Mouse (Mus musculus) brain, embryonic 14.5 days (tissue): ENCODE measurements around the gene Sik3. TPM values are rescaled to one million over a fixed set of nuclear protein-coding genes. Genes with fewer than 3 reads are reported as not detected.

Experiments used
- DNase-seq: peaks from one replicate; pipeline ENCODE4 v3.0.0-alpha.2; 2011; ENCODE audit warnings: low read depth
- CTCF ChIP-seq: fragments of 200-500 bp; IDR thresholded peaks from 2 replicates; pipeline ENCODE4 v1.5.1; 2012; ENCODE audit warnings: inconsistent platforms, mild to moderate bottlenecking, moderate library complexity, borderline replicate concordance; ENCODE audit not compliant: insufficient read depth, insufficient read length; ENCODE audit errors: extremely low read depth
- POLR2A ChIP-seq: fragments of 200-500 bp; IDR thresholded peaks from 2 replicates; pipeline ENCODE4 v1.6.1; 2012; ENCODE audit warnings: mild to moderate bottlenecking, inconsistent platforms, borderline replicate concordance; ENCODE audit not compliant: poor library complexity, insufficient read depth, insufficient read length, severe bottlenecking; ENCODE audit errors: extremely low read depth
- polyA plus RNA-seq: library from polyadenylated mRNA; depleted of rRNA; stranded (reverse); fragments of >200 nt; gene quantifications from 2 replicates; pipeline ENCODE4 v1.2.3, GENCODE M21; 2012; rRNA removed

The Sik3 gene
- 12.1 and 24.5 TPM in 2 replicates for polyA plus RNA-seq

DNA sequence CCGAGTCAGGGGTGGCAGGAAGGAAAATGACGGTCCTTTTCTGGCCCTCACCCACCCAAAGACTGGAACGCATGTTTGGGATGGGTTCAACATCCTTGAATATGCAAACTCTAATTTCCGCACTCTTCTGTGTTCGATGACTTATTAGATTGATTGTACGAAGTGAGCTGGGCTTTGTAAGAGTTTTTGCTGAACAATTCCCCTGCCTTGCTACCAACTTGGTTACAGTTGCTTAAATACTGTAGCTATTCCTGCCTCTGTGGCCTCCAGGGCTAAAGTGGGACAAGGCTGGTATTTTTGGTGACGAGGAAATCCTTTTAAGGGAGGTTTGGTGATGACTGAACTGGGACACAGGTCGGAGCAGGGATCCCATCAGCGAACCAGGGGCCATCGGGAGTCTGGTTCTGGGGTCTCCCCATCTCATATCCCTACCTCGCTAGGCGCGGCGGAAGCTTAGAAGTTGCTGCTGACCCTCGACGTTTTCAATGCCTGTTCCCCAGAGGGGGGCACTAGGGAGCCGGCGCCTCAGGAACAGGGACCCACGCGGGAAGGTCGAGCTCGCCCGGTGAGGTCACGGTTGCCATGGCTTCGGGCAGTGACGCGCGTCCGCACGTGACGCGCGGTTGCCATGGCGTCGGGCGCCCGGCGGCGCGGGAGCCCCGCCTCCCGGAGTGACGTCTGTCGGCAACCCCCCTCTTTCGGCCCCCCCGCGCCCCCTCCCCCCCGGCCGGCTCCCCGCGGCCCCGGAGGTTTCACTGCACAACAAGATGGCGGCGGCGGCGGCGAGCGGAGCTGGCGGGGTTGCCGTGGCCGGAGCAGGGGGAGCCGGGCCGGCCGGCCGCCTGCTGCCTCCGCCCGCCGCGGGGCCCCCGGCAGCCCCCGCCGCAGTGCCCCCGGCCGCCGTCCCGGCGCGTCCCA is at the start of gene Sik3, which contains the start of gene Pafah1b2:
TSS of gene Sik3 (plus strand) at position 730 of the 918 bp plus-strand sequence.
TSS of gene Pafah1b2 (minus strand) at position 600 of the 918 bp plus-strand sequence.
- DNase-seq = peak; percentile 97
- no peak for TF ChIP-seq POLR2A
- TF ChIP-seq CTCF = peak; percentile 70

DNA sequence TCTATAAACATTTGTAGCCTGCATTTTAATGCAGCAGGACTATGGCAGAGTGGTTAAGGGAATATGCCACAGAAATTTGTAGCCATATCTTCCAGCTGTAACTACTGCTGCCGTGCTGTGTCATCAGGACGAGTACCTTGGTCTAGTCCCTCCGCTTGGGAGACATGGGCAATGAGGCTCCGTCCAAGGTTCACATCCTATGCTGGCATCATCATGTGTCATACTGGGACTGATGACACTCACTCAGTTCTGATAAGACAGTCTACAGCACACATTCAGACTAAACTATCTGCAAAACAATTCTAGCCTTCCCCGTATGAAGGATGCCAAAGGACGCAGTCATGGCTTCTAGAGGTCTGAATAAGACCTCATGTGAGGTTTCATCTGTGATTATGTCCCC is 49.0 kb upstream of the Sik3 start:
- DNase-seq = no peak
- TF ChIP-seq POLR2A (no peak), CTCF (no peak)

DNA sequence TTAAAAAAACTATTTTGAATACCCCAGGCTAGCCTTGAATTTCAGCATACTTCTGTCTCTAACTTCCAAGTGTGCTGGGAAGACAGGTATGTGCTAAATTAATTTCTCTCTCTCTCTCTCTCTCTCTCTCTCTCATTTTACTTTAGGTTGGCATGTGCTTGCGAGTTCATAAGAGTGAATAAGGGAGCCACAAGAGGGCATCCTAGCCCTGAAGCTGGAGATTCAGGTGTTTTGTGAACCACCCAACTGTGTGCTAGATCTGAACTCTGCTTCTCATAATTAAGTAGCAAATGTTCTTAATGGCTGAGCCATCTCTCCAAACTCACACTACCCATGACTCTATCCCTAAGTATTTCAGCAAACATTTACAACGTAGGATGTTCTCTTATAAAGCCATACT is 35.7 kb upstream of the Sik3 start:
- peak; percentile 18 for DNase-seq
- TF ChIP-seq CTCF (no peak; the same call in 1 of the 2 replicates), POLR2A (no peak)

- DNase-seq = no peak
- no peak for TF ChIP-seq CTCF
- TF ChIP-seq POLR2A = no peak
Measured at GRCm38 (mm10) chr9:45979778-45980177, 32.8 kb upstream of the Sik3 start.

- DNase-seq = no peak
- no peak for TF ChIP-seq CTCF
Measured at GRCm38 (mm10) chr9:45980611-45981010, 32.0 kb upstream of the Sik3 start.

- no peak for TF ChIP-seq CTCF
- TF ChIP-seq POLR2A = no peak
- DNase-seq = no peak
Measured at GRCm38 (mm10) chr9:45981331-45981730, 31.3 kb upstream of the Sik3 start.

GRCm38 (mm10) chr9:45983676-45984408 is 28.8 kb upstream of the Sik3 start:
- TF ChIP-seq POLR2A (no peak), CTCF (peak; percentile 27; the same call in 1 of the 2 replicates)
- peak; percentile 50 for DNase-seq

DNA sequence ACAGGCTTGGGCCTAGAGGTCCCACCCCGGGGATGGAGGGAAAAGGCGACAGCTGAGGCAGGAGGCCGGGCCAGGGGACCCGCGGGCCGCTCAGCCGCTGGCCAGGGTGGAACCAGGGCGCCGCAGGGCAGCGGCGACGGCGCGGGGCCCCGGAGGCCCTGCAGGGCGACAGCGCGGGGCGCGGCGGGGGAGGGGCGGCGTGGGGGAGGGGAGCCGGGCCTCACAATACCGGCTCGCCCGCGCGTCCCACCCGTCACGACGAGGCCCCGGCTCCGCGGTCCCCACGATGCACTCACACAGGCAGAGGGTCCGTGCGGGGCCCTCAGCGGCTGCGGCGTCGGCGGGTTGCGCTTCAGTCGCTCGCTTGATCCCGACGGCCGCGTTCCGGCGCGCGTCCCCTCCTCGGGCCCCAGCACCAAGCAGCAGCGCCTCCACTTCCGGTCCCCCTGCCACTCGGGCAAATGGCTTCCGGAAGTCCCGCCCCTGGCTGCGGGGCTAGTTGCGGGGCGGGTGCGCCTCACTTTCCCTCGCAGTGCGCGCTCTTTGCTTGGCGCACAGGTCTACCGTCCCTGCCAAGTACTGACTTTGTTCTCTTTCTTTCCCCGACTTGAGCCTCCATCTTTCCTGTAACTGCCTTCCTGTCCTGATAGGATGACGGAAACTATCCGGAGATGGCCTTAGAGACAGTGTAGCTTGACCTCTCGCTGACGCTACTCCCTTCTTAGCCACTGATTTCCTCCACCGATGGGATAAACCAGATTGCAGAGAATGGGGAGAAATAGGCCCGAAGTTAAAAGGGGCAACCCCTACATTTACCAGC is 28.0 kb upstream of the Sik3 start:
- DNase-seq = peak; percentile 97
- TF ChIP-seq POLR2A = peak; percentile 87
- no peak for TF ChIP-seq CTCF

DNA sequence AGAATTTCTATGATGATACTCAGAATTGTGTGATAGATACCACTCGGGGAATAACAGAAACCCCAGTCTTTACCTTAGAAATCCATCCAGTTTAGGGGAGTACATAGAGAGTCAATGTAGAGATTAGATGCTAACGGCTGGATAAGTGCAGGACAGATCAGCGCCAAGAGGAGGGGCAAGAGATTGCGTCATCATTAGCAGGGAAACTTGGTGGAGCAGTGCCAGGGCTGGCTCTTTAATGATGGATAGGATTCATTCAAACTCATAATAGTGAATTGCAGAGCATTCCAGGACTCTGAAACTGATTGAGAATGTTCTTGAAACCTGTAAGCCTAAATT is 27.4 kb upstream of the Sik3 start:
- TF ChIP-seq CTCF = no peak
- TF ChIP-seq POLR2A = no peak
- peak; percentile 81 for DNase-seq

GRCm38 (mm10) chr9:45999009-45999408 is 13.6 kb upstream of the Sik3 start:
- TF ChIP-seq CTCF (no peak), POLR2A (no peak)
- no peak for DNase-seq

DNA sequence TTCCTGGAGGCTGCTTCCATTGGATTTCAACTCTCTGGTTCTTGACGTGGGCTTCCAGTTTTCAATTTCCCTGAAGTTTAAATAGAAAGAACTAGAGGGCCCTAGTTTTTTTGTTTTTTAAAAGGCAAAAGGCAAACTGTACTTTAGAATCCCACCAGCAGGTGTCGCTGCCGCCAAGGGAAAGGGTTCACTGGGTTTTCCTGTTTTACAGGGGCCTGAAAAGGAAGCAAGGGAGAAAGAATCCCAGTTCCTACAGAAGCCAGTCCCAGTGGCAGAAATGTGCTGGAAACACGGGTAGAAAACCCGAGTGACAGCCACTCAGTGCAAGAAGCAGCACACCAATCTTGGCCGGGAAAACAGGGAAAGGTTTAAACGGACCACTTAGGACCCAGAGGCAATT is 8.9 kb upstream of the Sik3 start:
- peak; percentile 80 for DNase-seq
- TF ChIP-seq CTCF (peak; percentile 86), POLR2A (no peak)

DNA sequence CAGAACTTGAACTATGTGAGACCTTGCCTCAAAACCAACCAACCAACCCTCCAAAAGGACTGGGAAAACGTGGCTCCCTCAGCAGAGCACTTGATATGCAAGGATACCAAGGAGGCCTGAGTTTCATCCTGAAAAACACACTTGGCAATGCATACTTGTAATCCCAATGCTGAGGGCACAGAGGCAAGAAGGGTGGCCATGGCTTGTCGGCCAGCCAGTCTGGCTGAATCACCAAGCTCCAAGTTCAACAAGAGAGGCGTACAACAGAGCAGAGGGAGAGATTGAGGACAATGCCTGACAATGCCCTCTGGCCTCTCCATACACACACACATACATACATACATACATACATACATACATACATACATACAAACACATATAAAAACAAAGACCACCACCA is 8.1 kb upstream of the Sik3 start:
- DNase-seq = no peak
- TF ChIP-seq CTCF (no peak), POLR2A (no peak)
